Mouse (Mus musculus) kidney, postnatal 4 days (tissue): ENCODE measurements at regions not wholly inside any gene's neighbourhood (a gene's known extent, or its start where the extent isn't known, plus 50 kb on each side); places are given as distances from the start of the nearest gene placed in this dataset.

ENCODE experiments used
- DNase-seq, 2 experiments: peaks; one replicate each; pipeline ENCODE4 v3.0.0; 2021; ENCODE audit warnings: mixed read lengths in 2 of 2

DNA sequence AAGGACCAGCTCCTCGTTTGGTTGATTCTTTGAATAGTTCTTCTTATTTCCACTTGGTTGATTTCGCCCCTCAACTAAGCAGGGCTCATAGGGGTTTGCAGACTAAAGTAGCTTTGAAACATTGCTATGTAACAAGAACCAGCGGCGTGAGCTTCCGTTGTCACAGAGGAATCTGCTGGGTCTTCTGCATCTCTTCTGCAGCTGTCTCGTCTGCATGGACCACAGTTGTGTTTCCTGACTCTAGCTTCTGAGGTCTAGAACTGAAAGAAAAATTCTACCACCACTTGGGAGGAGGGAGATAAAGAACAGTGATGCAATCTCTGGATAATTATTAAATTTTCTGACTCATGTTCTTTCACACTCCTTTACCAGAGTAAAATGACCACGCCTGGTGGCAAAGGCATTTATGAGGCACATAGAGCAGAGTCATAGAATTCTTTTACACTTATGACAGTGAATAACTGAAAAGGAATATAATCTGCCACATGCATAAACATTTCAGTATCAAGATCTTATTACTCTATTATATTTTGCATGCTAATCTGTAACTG, 1340.9 kb downstream of the Slc22a22 start:
- no peak for DNase-seq

DNA sequence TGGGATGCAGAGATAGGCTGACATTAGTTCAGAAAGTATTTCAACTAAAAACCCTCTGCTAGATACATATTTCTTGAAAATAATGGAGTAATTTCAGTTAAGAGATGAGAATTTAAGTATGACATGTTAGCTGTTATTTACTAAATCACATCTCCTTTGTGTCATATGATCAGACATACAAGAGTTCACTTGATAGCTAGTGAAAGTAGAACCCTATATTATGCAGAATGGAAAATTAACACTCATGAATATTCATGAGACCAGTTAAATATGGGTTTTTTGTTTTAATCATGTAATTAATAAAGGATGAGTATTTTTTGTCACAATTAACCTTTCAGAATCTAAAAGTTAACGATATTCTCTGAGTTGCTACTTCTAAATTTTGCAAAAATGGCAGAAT, 1349.4 kb downstream of the Slc22a22 start:
- no peak for DNase-seq

DNA sequence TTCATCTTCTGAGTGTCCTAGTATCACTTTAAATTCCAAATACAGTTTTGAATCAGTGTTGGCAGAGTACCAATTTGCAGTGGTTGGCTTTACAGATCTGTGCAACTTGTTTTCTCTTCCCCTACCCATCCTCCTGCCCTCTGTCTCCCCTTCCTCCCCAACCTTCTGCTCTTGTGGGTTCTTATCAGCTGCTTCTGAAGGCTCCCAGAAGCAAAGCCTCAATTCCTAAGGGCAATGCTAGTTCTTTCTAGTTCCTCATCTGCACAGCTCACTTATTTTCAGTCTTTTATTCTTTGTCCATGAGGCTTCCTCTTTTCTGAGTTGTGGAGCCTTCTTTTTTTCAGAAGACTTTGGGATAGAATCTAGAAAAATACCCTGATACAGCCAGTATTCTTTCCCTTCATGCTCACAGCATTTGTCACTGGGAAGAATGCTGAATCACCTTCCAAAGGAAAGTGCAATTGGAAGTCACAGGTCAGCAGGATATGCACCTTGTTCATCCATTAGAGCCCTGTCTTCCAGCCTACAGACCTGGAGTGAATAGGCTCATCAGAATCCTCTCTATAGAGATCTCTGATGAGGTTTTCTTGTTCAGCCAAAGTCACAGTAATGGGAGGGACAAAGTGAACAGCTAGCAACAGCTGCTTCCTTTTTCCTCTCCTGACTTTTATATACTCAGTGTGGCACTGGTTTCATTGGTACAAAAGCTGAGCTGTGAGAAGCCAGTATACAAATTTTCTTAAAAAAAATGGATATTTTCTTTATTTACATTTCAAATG, 1357.9 kb downstream of the Slc22a22 start:
- no peak for DNase-seq

- DNase-seq = no peak
Observed at GRCm38 (mm10) chr15:56108313-56108712, 1369.1 kb downstream of the Slc22a22 start.

- DNase-seq = no peak
Observed at GRCm38 (mm10) chr15:56107719-56108118, 1369.7 kb downstream of the Slc22a22 start.

DNA sequence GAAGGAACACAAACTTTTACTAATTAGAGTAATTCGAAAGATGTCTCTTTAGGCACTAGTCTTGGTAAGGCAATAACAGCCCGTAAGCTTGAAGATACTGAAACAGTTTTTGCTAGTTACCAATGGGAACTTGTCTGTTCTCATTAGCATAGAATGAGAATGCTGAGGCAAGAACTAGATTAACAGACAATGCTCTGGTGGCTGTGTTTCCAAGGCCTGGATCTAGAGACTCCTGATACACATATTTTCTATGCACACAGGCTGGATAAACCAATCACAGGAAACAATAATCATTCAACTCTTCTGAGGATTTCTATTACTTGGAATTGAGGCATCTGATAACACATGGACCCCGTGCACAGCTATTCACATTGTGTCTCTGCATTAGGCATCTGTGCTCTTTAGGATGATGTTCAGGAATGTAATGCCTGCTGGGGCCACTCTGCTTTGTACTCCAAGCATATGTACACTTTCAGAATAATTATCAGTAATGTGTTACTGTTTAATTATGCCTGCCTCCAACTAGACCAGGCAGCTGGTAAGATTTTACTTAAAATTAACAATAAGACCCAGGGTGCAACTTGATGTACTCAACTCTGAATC, 1377.2 kb downstream of the Slc22a22 start:
- DNase-seq = no peak

GRCm38 (mm10) chr15:56077838-56078567, 1399.4 kb downstream of the Slc22a22 start:
- peak; percentile 7 to 22 for DNase-seq

DNA sequence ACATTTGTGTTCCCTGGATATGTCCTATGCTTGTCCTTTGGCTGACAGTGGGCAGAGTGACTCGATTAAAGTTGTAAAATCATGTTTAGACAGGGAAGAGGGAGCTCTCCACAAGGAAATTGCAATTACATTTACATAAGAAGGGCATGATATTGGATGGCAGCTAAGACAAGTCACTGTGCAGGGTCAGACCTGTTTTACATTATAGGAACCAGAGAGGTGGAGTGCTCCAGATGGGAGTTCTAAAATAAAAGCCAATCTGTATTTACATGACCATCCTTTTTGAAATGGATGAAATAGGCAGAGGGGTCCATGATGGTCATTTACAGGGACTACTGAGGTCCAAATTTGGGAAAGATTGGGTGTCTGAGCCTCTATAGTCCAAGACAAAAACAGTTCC, 1400.3 kb downstream of the Slc22a22 start:
- no peak for DNase-seq

GRCm38 (mm10) chr15:56076680-56077079, 1400.7 kb downstream of the Slc22a22 start:
- DNase-seq = no peak

DNA sequence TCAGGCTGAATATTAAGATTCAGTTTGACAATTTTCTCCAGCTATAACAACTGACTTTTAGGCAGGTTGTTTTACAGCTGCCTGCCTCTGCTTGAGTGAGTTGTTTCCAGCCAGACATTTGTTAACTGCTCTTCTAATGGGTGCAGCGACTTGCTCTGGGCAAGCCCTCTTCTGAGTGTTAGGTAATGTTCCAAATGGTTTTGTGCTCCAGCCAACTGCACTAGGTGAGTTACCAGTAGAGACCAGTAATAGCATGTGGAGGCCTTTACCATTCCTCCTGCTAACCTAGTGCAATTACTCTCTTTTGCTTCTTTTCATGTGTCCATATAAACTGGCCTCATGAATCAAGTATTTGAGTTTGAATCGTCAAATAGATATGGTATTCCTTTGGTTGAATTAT, 1407.9 kb downstream of the Slc22a22 start:
- DNase-seq = no peak

DNA sequence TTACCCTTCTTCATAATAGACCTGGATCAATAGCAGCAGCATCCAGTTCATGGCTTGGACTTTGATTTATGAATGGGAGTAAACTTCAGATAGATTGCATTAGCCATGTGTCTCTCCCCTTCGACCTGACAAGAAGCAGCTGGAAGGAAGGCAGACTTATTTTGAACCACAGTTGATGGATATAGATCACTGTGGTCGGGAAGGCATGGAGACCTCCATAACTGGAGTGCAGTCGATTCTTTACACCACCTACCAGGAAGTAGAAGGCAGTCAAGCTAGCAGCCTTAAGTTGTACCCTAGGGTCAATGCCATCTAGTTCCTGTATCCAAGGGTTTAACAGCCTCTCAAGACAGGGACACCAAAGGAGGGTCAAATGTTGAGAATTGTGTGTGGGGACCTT, 1410.2 kb downstream of the Slc22a22 start:
- DNase-seq = peak; percentile 7 to 12

- no peak for DNase-seq
Observed at GRCm38 (mm10) chr15:56066540-56066939, 1410.9 kb downstream of the Slc22a22 start.

DNA sequence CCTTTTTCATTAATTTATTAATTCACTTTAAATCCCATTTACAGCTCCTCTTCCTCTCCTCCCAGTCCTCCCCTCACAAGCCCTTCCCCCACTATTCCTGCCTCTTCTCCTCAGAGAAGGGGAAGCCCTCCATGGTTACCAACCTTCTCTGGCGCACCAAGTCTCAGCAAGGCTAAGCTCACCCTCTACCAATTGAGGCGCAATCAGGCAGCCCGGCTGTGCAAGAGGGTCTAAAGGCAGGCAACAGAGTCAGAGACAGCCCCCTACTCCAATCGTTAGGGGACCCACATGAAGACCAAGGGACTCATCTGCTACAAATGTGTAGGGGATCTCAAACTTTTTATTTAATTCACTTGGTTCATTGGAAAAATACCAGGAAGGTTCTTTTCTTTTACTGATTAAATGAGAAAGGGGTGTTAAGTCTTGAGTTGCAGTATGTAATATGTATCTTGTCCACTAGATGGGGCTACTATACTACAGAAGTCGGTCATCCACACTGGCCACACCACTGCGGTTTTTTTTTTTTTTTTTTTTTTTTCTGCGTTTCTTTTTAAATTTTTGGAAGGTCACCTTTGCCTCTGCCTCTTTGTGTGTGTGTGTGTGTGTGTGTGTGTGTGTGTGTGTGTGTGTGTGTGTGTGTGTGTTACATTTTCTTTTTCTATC, 1411.4 kb downstream of the Slc22a22 start:
- no peak for DNase-seq

DNA sequence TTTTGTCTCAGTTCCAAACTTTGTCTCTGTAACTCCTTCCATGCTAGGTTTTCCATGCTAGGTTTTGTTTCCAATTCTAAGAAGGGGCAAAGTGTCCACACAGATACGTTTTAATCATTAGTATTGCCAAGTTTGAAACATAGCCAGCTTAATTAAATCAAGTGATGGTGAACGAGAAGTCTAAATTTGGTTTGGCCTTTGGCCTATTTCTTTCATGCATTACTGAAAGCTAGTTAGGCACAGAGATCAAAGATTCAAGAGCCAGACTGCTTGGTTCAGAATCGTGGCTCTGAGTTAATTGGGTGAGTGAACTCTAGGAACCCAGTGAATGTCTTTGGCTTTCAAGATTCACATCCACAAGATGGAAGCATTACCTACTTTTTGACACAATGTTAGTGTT, 1414.8 kb downstream of the Slc22a22 start:
- DNase-seq = no peak

DNA sequence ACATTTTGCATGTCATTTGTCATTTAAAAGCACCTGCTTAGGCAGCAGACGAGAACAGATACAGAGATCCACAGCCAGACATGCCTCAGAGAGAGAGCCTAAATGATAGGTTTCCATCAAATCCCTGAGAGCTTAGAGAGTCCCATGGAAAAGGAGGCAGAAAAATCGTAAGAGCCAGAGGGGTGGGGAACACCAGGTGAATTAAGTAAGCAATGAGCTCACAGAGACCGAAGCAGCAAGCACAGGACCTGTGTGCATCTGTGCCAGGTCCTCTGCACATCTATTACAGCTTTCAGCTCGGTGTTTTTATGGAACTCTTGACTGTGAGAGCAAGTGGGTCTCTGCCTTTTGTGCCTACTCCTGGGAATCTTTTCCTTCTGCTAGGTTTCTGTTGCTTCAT, 1416.1 kb downstream of the Slc22a22 start:
- no peak for DNase-seq

- DNase-seq = no peak
Observed at GRCm38 (mm10) chr15:56050716-56051115, 1426.7 kb downstream of the Slc22a22 start.

- no peak for DNase-seq
Observed at GRCm38 (mm10) chr15:56047832-56048231, 1429.6 kb downstream of the Slc22a22 start.

GRCm38 (mm10) chr15:56046679-56047532, 1430.5 kb downstream of the Slc22a22 start:
- peak; percentile 81 to 83 for DNase-seq

DNA sequence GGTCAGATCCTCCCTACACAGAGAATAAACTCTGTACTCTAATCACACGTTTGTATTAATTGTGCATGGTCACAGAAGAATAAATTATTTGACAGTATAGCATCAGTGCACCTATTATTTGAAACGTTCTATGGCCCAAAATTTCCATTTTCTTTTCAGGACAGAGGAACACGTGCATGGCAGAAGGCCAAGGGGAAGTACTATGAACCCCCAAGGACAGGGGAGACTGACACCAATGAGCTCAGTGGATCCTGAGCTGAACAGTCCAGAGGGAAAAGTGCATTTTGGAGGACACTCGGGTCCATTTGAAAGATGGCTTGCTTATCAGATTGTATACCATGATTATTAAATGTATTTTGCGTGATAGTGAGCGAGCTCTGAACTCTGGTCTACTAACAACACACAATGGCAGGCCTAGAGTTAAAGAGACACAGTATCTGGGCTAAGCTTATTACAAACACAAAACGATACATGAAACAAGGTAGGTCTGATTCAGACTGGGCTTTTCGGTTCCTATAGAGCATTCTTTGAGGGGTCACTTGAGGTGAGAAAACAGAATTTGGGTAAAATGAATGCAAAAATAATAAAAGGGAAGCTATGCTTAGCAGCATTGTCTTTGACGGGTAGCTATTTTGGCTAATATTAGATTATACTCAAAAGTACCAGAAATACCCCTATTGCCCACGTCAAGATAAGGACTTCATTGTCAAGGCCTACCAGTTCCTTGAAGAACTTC, 1431.7 kb downstream of the Slc22a22 start:
- DNase-seq = no peak

DNA sequence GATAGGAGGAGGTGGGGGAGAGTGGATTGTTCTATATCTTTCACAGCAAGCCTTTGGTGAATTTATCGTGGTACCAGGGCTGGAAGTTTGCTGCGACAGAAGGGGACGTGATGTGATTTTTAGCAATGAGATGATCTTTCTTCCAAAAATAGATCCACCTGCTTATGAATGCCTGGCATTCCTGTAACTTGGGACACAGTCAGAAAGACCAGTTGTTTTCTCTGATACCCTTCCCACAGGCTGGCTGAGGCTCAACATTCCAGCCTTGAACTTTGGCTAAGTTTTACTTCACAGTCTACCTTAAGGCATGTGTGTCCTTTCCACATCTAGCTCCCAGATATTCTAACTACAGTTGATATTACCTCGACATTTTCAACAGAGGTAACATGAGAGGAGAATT, 1434.1 kb downstream of the Slc22a22 start:
- DNase-seq = no peak

GRCm38 (mm10) chr15:56042449-56042848, 1435.0 kb downstream of the Slc22a22 start:
- no peak for DNase-seq
